Mouse (Mus musculus) embryonic facial prominence, embryonic 13.5 days (tissue): ENCODE data around the gene Mapkapk5. TPM values are rescaled to one million over a fixed set of nuclear protein-coding genes. Genes with fewer than 3 reads are reported as not detected.
A peak's percentile ranks its signal among the peaks of the same experiment; 100 is the strongest.

ENCODE experiments used
- ATAC-seq: fragments of 200-750 bp; cut with Nextera tagmentation; 2 replicates; pipeline ENCODE4 v1.8.0; 2017; ENCODE audit warnings: low read depth; ENCODE audit not compliant: insufficient number of reproducible peaks, insufficient read depth, low FRiP score, low TSS enrichment
- H3K27ac ChIP-seq: fragments of 300-500 bp; sonication (generic); 2 replicates; pipeline ENCODE4 v1.5.1; 2015; ENCODE audit warnings: moderate library complexity, mild to moderate bottlenecking, inconsistent platforms
- H3K27me3 ChIP-seq: fragments of 300-500 bp; sonication (generic); 2 replicates; pipeline ENCODE4 v1.6.1; 2015; ENCODE audit warnings: mild to moderate bottlenecking, inconsistent platforms
- H3K36me3 ChIP-seq: fragments of 300-500 bp; sonication (generic); 2 replicates; pipeline ENCODE4 v1.6.1; 2015; ENCODE audit warnings: mild to moderate bottlenecking, inconsistent platforms
- H3K4me1 ChIP-seq: fragments of 300-500 bp; sonication (generic); 2 replicates; pipeline ENCODE4 v1.6.1; 2015; ENCODE audit warnings: inconsistent platforms
- H3K4me2 ChIP-seq: fragments of 300-500 bp; sonication (generic); 2 replicates; pipeline ENCODE4 v1.6.1; 2015; ENCODE audit warnings: moderate library complexity, mild to moderate bottlenecking, inconsistent platforms
- H3K4me3 ChIP-seq: fragments of 300-500 bp; sonication (generic); 2 replicates; pipeline ENCODE4 v1.5.1; 2015; ENCODE audit warnings: mild to moderate bottlenecking, inconsistent platforms
- H3K9ac ChIP-seq: fragments of 300-500 bp; sonication (generic); 2 replicates; pipeline ENCODE4 v1.6.1; 2015; ENCODE audit warnings: mild to moderate bottlenecking, inconsistent platforms
- H3K9me3 ChIP-seq: fragments of 300-500 bp; sonication (generic); 2 replicates; pipeline ENCODE4 v1.6.1; 2016; ENCODE audit warnings: inconsistent platforms
- WGBS: fragments of 180-500 bp; shearing (Covaris S2); methylation state at CpG from one replicate; pipeline ENCODE4 v1.1.7; 2015; ENCODE audit warnings: mixed read lengths; 5-methylcytosine and 5-hydroxymethylcytosine counted together
- polyA plus RNA-seq: library from polyadenylated mRNA; unstranded; fragments of >200 nt; fragmentation: Nextera tagmentation; extraction: Ambion mirVana; gene quantifications from 2 replicates; pipeline ENCODE4 v1.2.1, GENCODE M21; 2015

Gene Mapkapk5
- polyA plus RNA-seq, 1 experiment from 2014 or later = 55.2 TPM

GRCm38 (mm10) chr5:121585005-121585404 is 39.3 kb upstream of the Mapkapk5 start:
- Histone ChIP-seq H3K36me3 (peaks cover 11% of the 10 kb centered on the region), H3K4me2 (no peak overlapping the region), H3K27me3 (no peaks in the 10 kb centered on the region), H3K9ac (no peak overlapping the region), H3K9me3 (no peaks in the 10 kb centered on the region), H3K27ac (no peak overlapping the region), H3K4me1 (peaks cover 30% of the 10 kb centered on the region), H3K4me3 (no peak overlapping the region)
- 94% methylated on average over 10 of the region's 10 CpGs for WGBS
- no peak for ATAC-seq

GRCm38 (mm10) chr5:121583765-121584501 is 38.2 kb upstream of the Mapkapk5 start:
- peak; percentile 43; the same call in 1 of the 2 replicates for ATAC-seq
- 50% methylated on average over 12 of the region's 12 CpGs for WGBS
- no peaks in the 10 kb centered on the region for H3K9me3 ChIP-seq
- H3K4me3 ChIP-seq = no peak overlapping the region
- peaks cover 21% of the 10 kb centered on the region for H3K36me3 ChIP-seq
- H3K9ac ChIP-seq = 0 out of 2 replicates have a peak overlapping the region, but pooled peaks have one; percentile 40
- no peaks in the 10 kb centered on the region for H3K27me3 ChIP-seq
- no peak overlapping the region; the same call in 1 of the 2 replicates for H3K27ac ChIP-seq
- H3K4me2 ChIP-seq = no peak overlapping the region
- H3K4me1 ChIP-seq = peaks cover 30% of the 10 kb centered on the region

GRCm38 (mm10) chr5:121581945-121582344 is 36.2 kb upstream of the Mapkapk5 start:
- Histone ChIP-seq H3K27me3 (no peaks in the 10 kb centered on the region), H3K4me1 (peaks cover 25% of the 10 kb centered on the region), H3K27ac (no peak overlapping the region), H3K4me2 (no peak overlapping the region), H3K4me3 (no peak overlapping the region), H3K9me3 (no peaks in the 10 kb centered on the region), H3K36me3 (peaks cover 40% of the 10 kb centered on the region), H3K9ac (no peak overlapping the region)
- WGBS = 89% methylated on average over 8 of the region's 8 CpGs
- ATAC-seq = no peak

- no peak for ATAC-seq
- Histone ChIP-seq H3K4me3 (no peak overlapping the region), H3K9me3 (no peaks in the 10 kb centered on the region), H3K9ac (no peak overlapping the region), H3K4me1 (peaks cover 4% of the 10 kb centered on the region; the same call in 1 of the 2 replicates), H3K36me3 (peaks cover 88% of the 10 kb centered on the region), H3K27ac (no peak overlapping the region), H3K27me3 (no peaks in the 10 kb centered on the region), H3K4me2 (no peak overlapping the region)
- 78% methylated on average over 11 of the region's 11 CpGs for WGBS
Measured at GRCm38 (mm10) chr5:121576927-121577488, 31.3 kb upstream of the Mapkapk5 start.

GRCm38 (mm10) chr5:121575867-121576266 is 30.2 kb upstream of the Mapkapk5 start:
- ATAC-seq = no peak
- Histone ChIP-seq H3K27me3 (no peaks in the 10 kb centered on the region), H3K4me3 (no peak overlapping the region), H3K4me2 (no peak overlapping the region), H3K4me1 (no peaks in the 10 kb centered on the region), H3K27ac (no peak overlapping the region), H3K9me3 (no peaks in the 10 kb centered on the region), H3K36me3 (peaks cover 97% of the 10 kb centered on the region), H3K9ac (no peak overlapping the region)
- WGBS = 94% methylated on average over 11 of the region's 11 CpGs

GRCm38 (mm10) chr5:121574145-121574544 is 28.4 kb upstream of the Mapkapk5 start:
- no peak for ATAC-seq
- Histone ChIP-seq H3K4me1 (no peaks in the 10 kb centered on the region), H3K4me3 (no peak overlapping the region), H3K36me3 (peaks cover 92% of the 10 kb centered on the region), H3K4me2 (no peak overlapping the region), H3K27me3 (no peaks in the 10 kb centered on the region), H3K27ac (no peak overlapping the region), H3K9ac (no peak overlapping the region), H3K9me3 (no peaks in the 10 kb centered on the region)
- WGBS = 90% methylated on average over 13 of the region's 13 CpGs

GRCm38 (mm10) chr5:121570787-121571186 is 25.1 kb upstream of the Mapkapk5 start:
- 80% methylated on average over 1 of the region's 1 CpGs for WGBS
- H3K4me3 ChIP-seq = no peak overlapping the region
- no peak overlapping the region for H3K4me2 ChIP-seq
- H3K4me1 ChIP-seq = no peaks in the 10 kb centered on the region
- no peaks in the 10 kb centered on the region for H3K27me3 ChIP-seq
- H3K9ac ChIP-seq = no peak overlapping the region
- H3K9me3 ChIP-seq = no peaks in the 10 kb centered on the region
- no peak overlapping the region for H3K27ac ChIP-seq
- ATAC-seq = no peak
- H3K36me3 ChIP-seq = peaks cover 83% of the 10 kb centered on the region

- H3K9ac ChIP-seq = no peak overlapping the region
- no peaks in the 10 kb centered on the region for H3K9me3 ChIP-seq
- H3K27ac ChIP-seq = no peak overlapping the region
- H3K27me3 ChIP-seq = no peaks in the 10 kb centered on the region
- no peak for ATAC-seq
- peaks cover 75% of the 10 kb centered on the region for H3K36me3 ChIP-seq
- 81% methylated on average over 9 of the region's 9 CpGs for WGBS
- no peak overlapping the region for H3K4me2 ChIP-seq
- 0 out of 2 replicates have a peak, but pooled peaks cover 3% of the 10 kb centered on the region for H3K4me1 ChIP-seq
- H3K4me3 ChIP-seq = no peak overlapping the region
Measured at GRCm38 (mm10) chr5:121569881-121570420, 24.2 kb upstream of the Mapkapk5 start.

- no peak overlapping the region for H3K27ac ChIP-seq
- ATAC-seq = no peak
- no peak overlapping the region for H3K9ac ChIP-seq
- 0 out of 2 replicates have a peak, but pooled peaks cover 4% of the 10 kb centered on the region for H3K4me1 ChIP-seq
- no peaks in the 10 kb centered on the region for H3K9me3 ChIP-seq
- H3K27me3 ChIP-seq = no peaks in the 10 kb centered on the region
- H3K4me3 ChIP-seq = no peak overlapping the region
- 90% methylated on average over 16 of the region's 16 CpGs for WGBS
- no peak overlapping the region for H3K4me2 ChIP-seq
- peaks cover 37% of the 10 kb centered on the region for H3K36me3 ChIP-seq
Measured at GRCm38 (mm10) chr5:121566035-121566681, 20.5 kb upstream of the Mapkapk5 start.

- peak overlapping the region; percentile 16; the same call in 1 of the 2 replicates for H3K4me3 ChIP-seq
- H3K4me1 ChIP-seq = 0 out of 2 replicates have a peak, but pooled peaks cover 4% of the 10 kb centered on the region
- no peaks in the 10 kb centered on the region for H3K27me3 ChIP-seq
Measured at GRCm38 (mm10) chr5:121564468-121564895, 18.8 kb upstream of the Mapkapk5 start.

GRCm38 (mm10) chr5:121562436-121562835 is 16.7 kb upstream of the Mapkapk5 start:
- Histone ChIP-seq H3K4me1 (0 out of 2 replicates have a peak, but pooled peaks cover 4% of the 10 kb centered on the region), H3K4me2 (no peak overlapping the region), H3K36me3 (peaks cover 7% of the 10 kb centered on the region; the same call in 1 of the 2 replicates), H3K9ac (no peak overlapping the region), H3K27me3 (no peaks in the 10 kb centered on the region), H3K9me3 (no peaks in the 10 kb centered on the region), H3K27ac (no peak overlapping the region), H3K4me3 (no peak overlapping the region)
- WGBS = 88% methylated on average over 3 of the region's 3 CpGs
- ATAC-seq = no peak

More at GRCm38 (mm10) chr5:121564468-121564895, 18.8 kb upstream of the Mapkapk5 start:
- H3K9ac ChIP-seq = no peak overlapping the region
- no peak overlapping the region for H3K27ac ChIP-seq
- 6% methylated on average over 11 of the region's 11 CpGs for WGBS
- no peaks in the 10 kb centered on the region for H3K9me3 ChIP-seq
- no peak for ATAC-seq
- H3K36me3 ChIP-seq = peaks cover 23% of the 10 kb centered on the region
- peak overlapping the region; percentile 53 for H3K4me2 ChIP-seq
